Mouse (Mus musculus): ENCODE results near the gene Psma3. TPM values are rescaled to one million over a fixed set of nuclear protein-coding genes. Genes with fewer than 3 reads are reported as not detected.

The Psma3 gene
- polyA plus RNA-seq, 1 experiment: 270 TPM

GRCm38 (mm10) chr12:70944181-70944580 lies 30.2 kb upstream of the Psma3 start:
- Histone ChIP-seq H3K36me3 (ENCODE audit: control insufficient read depth, insufficient read depth) (peaks cover 61% of the 10 kb centered on the region), H3K4me3 (ENCODE audit: insufficient read depth, poor library complexity, severe bottlenecking) (no peak overlapping the region), H3K79me3 (ENCODE audit: low read depth) (peaks cover 8% of the 10 kb centered on the region), H3ac (ENCODE audit: control insufficient read depth, insufficient read length, low read depth) (no peak overlapping the region), H3K27me3 (ENCODE audit: control insufficient read depth, insufficient read depth, insufficient read length) (no peaks in the 10 kb centered on the region), H3K79me2 (ENCODE audit: control insufficient read depth, insufficient read depth) (peaks cover 25% of the 10 kb centered on the region)
- TF ChIP-seq CTCF (IDR thresholded peaks at IDR 0.05; ENCODE audit: control insufficient read depth, insufficient read depth, insufficient read length): no peak
- no peak for TF ChIP-seq MYOD1 (IDR thresholded peaks at IDR 0.05; ENCODE audit: control insufficient read depth, insufficient read length, low read depth)
- no peak for TF ChIP-seq USF1 (IDR thresholded peaks at IDR 0.05; ENCODE audit: low read depth)
- TF ChIP-seq MYOG (IDR thresholded peaks at IDR 0.05; ENCODE audit: control insufficient read depth, extremely low read depth, insufficient read length): no peak
- no peak for TF ChIP-seq MAX (IDR thresholded peaks at IDR 0.05)

- H3K79me2 ChIP-seq (ENCODE audit: control insufficient read depth, insufficient read depth): no peaks in the 10 kb centered on the region
- no peaks in the 10 kb centered on the region for H3K27me3 ChIP-seq (ENCODE audit: control insufficient read depth, insufficient read depth, insufficient read length)
- H3K36me3 ChIP-seq (ENCODE audit: control insufficient read depth, insufficient read depth): peaks cover 61% of the 10 kb centered on the region
- H3K4me3 ChIP-seq (ENCODE audit: insufficient read depth, poor library complexity, severe bottlenecking): no peak overlapping the region
- no peak for TF ChIP-seq MYOD1 (IDR thresholded peaks at IDR 0.05; ENCODE audit: control insufficient read depth, insufficient read length, low read depth)
- TF ChIP-seq MYOG (IDR thresholded peaks at IDR 0.05; ENCODE audit: control insufficient read depth, extremely low read depth, insufficient read length): no peak
- no peak for TF ChIP-seq CTCF (IDR thresholded peaks at IDR 0.05; ENCODE audit: control insufficient read depth, insufficient read depth, insufficient read length)
- TF ChIP-seq CEBPB (IDR thresholded peaks at IDR 0.05; ENCODE audit: low read depth): no peak
- no peak for TF ChIP-seq FOSL1 (IDR thresholded peaks at IDR 0.05; ENCODE audit: insufficient read depth, low read length, poor library complexity, severe bottlenecking)
- TF ChIP-seq MAX (IDR thresholded peaks at IDR 0.05): no peak
- TF ChIP-seq USF1 (IDR thresholded peaks at IDR 0.05; ENCODE audit: low read depth): no peak
- no peak overlapping the region for H3ac ChIP-seq (ENCODE audit: control insufficient read depth, insufficient read length, low read depth)
- H3K79me3 ChIP-seq (ENCODE audit: low read depth): no peaks in the 10 kb centered on the region
These were observed 27.7 kb upstream of the Psma3 start for GRCm38 (mm10) chr12:70946585-70947256.

GRCm38 (mm10) chr12:70958640-70959039 lies 15.8 kb upstream of the Psma3 start:
- peaks cover 93% of the 10 kb centered on the region for H3K36me3 ChIP-seq (ENCODE audit: control insufficient read depth, insufficient read depth)

GRCm38 (mm10) chr12:70967581-70967980 lies 6.8 kb upstream of the Psma3 start:
- Histone ChIP-seq H3K79me3 (ENCODE audit: low read depth) (no peaks in the 10 kb centered on the region), H3K79me2 (ENCODE audit: control insufficient read depth, insufficient read depth) (no peaks in the 10 kb centered on the region), H3K36me3 (ENCODE audit: control insufficient read depth, insufficient read depth) (peaks cover 15% of the 10 kb centered on the region), H3ac (ENCODE audit: control insufficient read depth, insufficient read length, low read depth) (peak overlapping the region; percentile 80), H3K27me3 (ENCODE audit: control insufficient read depth, insufficient read depth, insufficient read length) (no peaks in the 10 kb centered on the region), H3K4me3 (ENCODE audit: insufficient read depth, poor library complexity, severe bottlenecking) (peak overlapping the region; percentile 60)
- TF ChIP-seq MYOG (IDR thresholded peaks at IDR 0.05; ENCODE audit: control insufficient read depth, extremely low read depth, insufficient read length): no peak
- TF ChIP-seq USF1 (IDR thresholded peaks at IDR 0.05; ENCODE audit: low read depth): no peak
- no peak for TF ChIP-seq MAX (IDR thresholded peaks at IDR 0.05)
- no peak for TF ChIP-seq MYOD1 (IDR thresholded peaks at IDR 0.05; ENCODE audit: control insufficient read depth, insufficient read length, low read depth)
- no peak for TF ChIP-seq FOSL1 (IDR thresholded peaks at IDR 0.05; ENCODE audit: insufficient read depth, low read length, poor library complexity, severe bottlenecking)
- TF ChIP-seq CEBPB (IDR thresholded peaks at IDR 0.05; ENCODE audit: low read depth): no peak
- TF ChIP-seq CTCF (IDR thresholded peaks at IDR 0.05; ENCODE audit: control insufficient read depth, insufficient read depth, insufficient read length): no peak

More at GRCm38 (mm10) chr12:70958640-70959039, 15.8 kb upstream of the Psma3 start:
- TF ChIP-seq MAX (IDR thresholded peaks at IDR 0.05): no peak
- TF ChIP-seq MYOG (IDR thresholded peaks at IDR 0.05; ENCODE audit: control insufficient read depth, extremely low read depth, insufficient read length): no peak
- TF ChIP-seq FOSL1 (IDR thresholded peaks at IDR 0.05; ENCODE audit: insufficient read depth, low read length, poor library complexity, severe bottlenecking): no peak
- no peak for TF ChIP-seq MYOD1 (IDR thresholded peaks at IDR 0.05; ENCODE audit: control insufficient read depth, insufficient read length, low read depth)
- TF ChIP-seq CEBPB (IDR thresholded peaks at IDR 0.05; ENCODE audit: low read depth): no peak
- no peak for TF ChIP-seq USF1 (IDR thresholded peaks at IDR 0.05; ENCODE audit: low read depth)
- no peak for TF ChIP-seq CTCF (IDR thresholded peaks at IDR 0.05; ENCODE audit: control insufficient read depth, insufficient read depth, insufficient read length)
- Histone ChIP-seq H3K27me3 (ENCODE audit: control insufficient read depth, insufficient read depth, insufficient read length) (no peaks in the 10 kb centered on the region), H3K79me3 (ENCODE audit: low read depth) (no peaks in the 10 kb centered on the region), H3ac (ENCODE audit: control insufficient read depth, insufficient read length, low read depth) (no peak overlapping the region), H3K4me3 (ENCODE audit: insufficient read depth, poor library complexity, severe bottlenecking) (no peak overlapping the region), H3K79me2 (ENCODE audit: control insufficient read depth, insufficient read depth) (no peaks in the 10 kb centered on the region)

GRCm38 (mm10) chr12:70968141-70968790 lies 6.2 kb upstream of the Psma3 start:
- TF ChIP-seq USF1 (IDR thresholded peaks at IDR 0.05; ENCODE audit: low read depth) (no peak), CTCF (IDR thresholded peaks at IDR 0.05; ENCODE audit: control insufficient read depth, insufficient read depth, insufficient read length) (no peak), CEBPB (IDR thresholded peaks at IDR 0.05; ENCODE audit: low read depth) (no peak), FOSL1 (IDR thresholded peaks at IDR 0.05; ENCODE audit: insufficient read depth, low read length, poor library complexity, severe bottlenecking) (no peak), MYOG (IDR thresholded peaks at IDR 0.05; ENCODE audit: control insufficient read depth, extremely low read depth, insufficient read length) (no peak), MYOD1 (IDR thresholded peaks at IDR 0.05; ENCODE audit: control insufficient read depth, insufficient read length, low read depth) (no peak), MAX (IDR thresholded peaks at IDR 0.05) (no peak)
- Histone ChIP-seq H3K79me3 (ENCODE audit: low read depth) (no peaks in the 10 kb centered on the region), H3K36me3 (ENCODE audit: control insufficient read depth, insufficient read depth) (peaks cover 9% of the 10 kb centered on the region), H3K27me3 (ENCODE audit: control insufficient read depth, insufficient read depth, insufficient read length) (no peaks in the 10 kb centered on the region), H3ac (ENCODE audit: control insufficient read depth, insufficient read length, low read depth) (peak overlapping the region; percentile 80), H3K4me3 (ENCODE audit: insufficient read depth, poor library complexity, severe bottlenecking) (peak overlapping the region; percentile 60), H3K79me2 (ENCODE audit: control insufficient read depth, insufficient read depth) (no peaks in the 10 kb centered on the region)
